Mouse (Mus musculus): Measurements from ENCODE around the gene Fgb.

- TF ChIP-seq CTCF (IDR thresholded peaks at IDR 0.05; ENCODE audit: borderline replicate concordance, control insufficient read depth, extremely low read depth, insufficient read depth, low read length, poor library complexity) (no peak), POLR2A (IDR thresholded peaks at IDR 0.05; ENCODE audit: control insufficient read depth, extremely low read depth, insufficient read depth, low read length, poor library complexity) (no peak)
Observed at GRCm38 (mm10) chr3:82996656-82997055, 53.0 kb downstream of the Fgb start.
